Mouse (Mus musculus): ENCODE measurements around the gene Cacnb3.

Gene Cacnb3

GRCm38 (mm10) chr15:98609331-98610130 lies 21.1 kb upstream of the Cacnb3 start, which contains the start of gene Adcy6:
TSS of gene Adcy6 (minus strand) at chr15:98610076.
- DNase-seq: peak; percentile 74 to 78

- peak in 1 of 2 experiments; percentile 60 for DNase-seq
Observed at GRCm38 (mm10) chr15:98610131-98610633, 20.5 kb upstream of the Cacnb3 start.

GRCm38 (mm10) chr15:98612229-98612628 lies 18.4 kb upstream of the Cacnb3 start:
- no peak for DNase-seq

GRCm38 (mm10) chr15:98614551-98614950 lies 16.1 kb upstream of the Cacnb3 start:
- DNase-seq: no peak

- no peak for DNase-seq
Observed at GRCm38 (mm10) chr15:98614971-98615370, 15.7 kb upstream of the Cacnb3 start.

GRCm38 (mm10) chr15:98615751-98616150 lies 14.9 kb upstream of the Cacnb3 start:
- no peak for DNase-seq

GRCm38 (mm10) chr15:98616362-98617175 lies 14.1 kb upstream of the Cacnb3 start:
- DNase-seq: no peak

GRCm38 (mm10) chr15:98617176-98617537 lies 13.5 kb upstream of the Cacnb3 start:
- DNase-seq: peak in 1 of 2 experiments; percentile 43

GRCm38 (mm10) chr15:98622199-98622598 lies 8.4 kb upstream of the Cacnb3 start:
- no peak for DNase-seq

GRCm38 (mm10) chr15:98622721-98623120 lies 7.9 kb upstream of the Cacnb3 start:
- DNase-seq: no peak

- no peak for DNase-seq
Observed at GRCm38 (mm10) chr15:98623361-98623821, 7.2 kb upstream of the Cacnb3 start.

GRCm38 (mm10) chr15:98626078-98626477 lies 4.6 kb upstream of the Cacnb3 start:
- DNase-seq: no peak

GRCm38 (mm10) chr15:98626487-98627212 lies 4.0 kb upstream of the Cacnb3 start:
- DNase-seq: no peak

GRCm38 (mm10) chr15:98628589-98629254 lies 1.9 kb upstream of the Cacnb3 start:
- no peak for DNase-seq

GRCm38 (mm10) chr15:98629464-98629863 lies 1.2 kb upstream of the Cacnb3 start:
- no peak for DNase-seq

GRCm38 (mm10) chr15:98631493-98631892 lies 853 bp downstream of the Cacnb3 start:
- peak; percentile 58 to 60 for DNase-seq

- no peak for DNase-seq
Observed at GRCm38 (mm10) chr15:98632107-98632744, 1.6 kb downstream of the Cacnb3 start.

GRCm38 (mm10) chr15:98632921-98633320 lies 2.3 kb downstream of the Cacnb3 start:
- no peak for DNase-seq

- no peak for DNase-seq
Observed at GRCm38 (mm10) chr15:98633822-98634470, 3.3 kb downstream of the Cacnb3 start.

- peak; percentile 75 to 79 for DNase-seq
Observed at GRCm38 (mm10) chr15:98634541-98635081, 4.0 kb downstream of the Cacnb3 start.
